Mouse (Mus musculus) heart, postnatal 10 days (tissue): ENCODE data around the gene Prrt3. TPM values are rescaled to one million over a fixed set of nuclear protein-coding genes. Genes with fewer than 3 reads are reported as not detected.

Experiments
- DNase-seq, 2 experiments: peaks; one replicate each; pipeline ENCODE4 v3.0.0; 2021
- intact Hi-C: fragments of 180-260 bp; cut with DNase I; formaldehyde crosslinking; loops from one replicate; pipeline ENCODE4 v1.15.1; 2025
- total RNA-seq, 2 experiments: library from RNA; stranded (reverse); gene quantifications; 2 replicates each; pipeline ENCODE4 v1.2.3; 2021

The Prrt3 gene
- total RNA-seq = not detected

GRCm38 (mm10) chr6:113501388-113502084 lies at the start of gene Prrt3:
Gene Prrt3 (minus strand): TSS chr6:113501931.
- intact Hi-C loops = no loop called here
- DNase-seq = no peak

- intact Hi-C loops = no loop called here
- no peak for DNase-seq
Observed at GRCm38 (mm10) chr6:113543906-113544481, 42.3 kb upstream of the Prrt3 start.

GRCm38 (mm10) chr6:113541610-113542009 lies 39.9 kb upstream of the Prrt3 start:
- DNase-seq = no peak
- intact Hi-C loops = no loop called here

GRCm38 (mm10) chr6:113534886-113535285 lies 33.2 kb upstream of the Prrt3 start:
- DNase-seq = no peak
- intact Hi-C loops = no loop called here

GRCm38 (mm10) chr6:113531840-113532404 lies 30.2 kb upstream of the Prrt3 start:
- no peak for DNase-seq
- intact Hi-C loops = loop anchor here (1.0 kb wide), 1 partner anchor 49 kb away; the partner anchor contains the start of gene Creld1

GRCm38 (mm10) chr6:113530932-113531839 lies 29.5 kb upstream of the Prrt3 start, which contains the start of the genes Emc3 and Fancd2:
Gene Emc3 (minus strand): TSS chr6:113531652.
Gene Fancd2 (plus strand): TSS chr6:113531682.
- DNase-seq = peak; percentile 95 to 97
- intact Hi-C loops = loop anchor here (1.0 kb wide), 1 partner anchor 48 kb away; the partner anchor contains the start of gene Creld1

GRCm38 (mm10) chr6:113523420-113523819 lies 21.7 kb upstream of the Prrt3 start:
- intact Hi-C loops = no loop called here
- DNase-seq = no peak

GRCm38 (mm10) chr6:113522310-113522709 lies 20.6 kb upstream of the Prrt3 start:
- DNase-seq = no peak
- intact Hi-C loops = no loop called here

- intact Hi-C loops = no loop called here
- DNase-seq = no peak
Observed at GRCm38 (mm10) chr6:113517434-113518080, 15.8 kb upstream of the Prrt3 start.

- intact Hi-C loops = no loop called here
- DNase-seq = no peak
Observed at GRCm38 (mm10) chr6:113514600-113514999, 12.9 kb upstream of the Prrt3 start.

- no peak for DNase-seq
- intact Hi-C loops = no loop called here
Observed at GRCm38 (mm10) chr6:113513944-113514343, 12.2 kb upstream of the Prrt3 start.

- peak in 1 of 2 experiments; percentile 15 for DNase-seq
- intact Hi-C loops = no loop called here
Observed at GRCm38 (mm10) chr6:113508947-113509280, 7.2 kb upstream of the Prrt3 start.

- intact Hi-C loops = no loop called here
- DNase-seq = peak in 1 of 2 experiments; percentile 18
Observed at GRCm38 (mm10) chr6:113508272-113508946, 6.7 kb upstream of the Prrt3 start.

GRCm38 (mm10) chr6:113507130-113507529 lies 5.4 kb upstream of the Prrt3 start:
- intact Hi-C loops = no loop called here
- no peak for DNase-seq

- intact Hi-C loops = no loop called here
- no peak for DNase-seq
Observed at GRCm38 (mm10) chr6:113505689-113506088, 4.0 kb upstream of the Prrt3 start.

- DNase-seq = no peak
- intact Hi-C loops = no loop called here
Observed at GRCm38 (mm10) chr6:113502801-113503200, 1.1 kb upstream of the Prrt3 start.

- intact Hi-C loops = no loop called here
- DNase-seq = no peak
Observed at GRCm38 (mm10) chr6:113499346-113499745, 2.4 kb downstream of the Prrt3 start.

- DNase-seq = no peak
- intact Hi-C loops = no loop called here
Observed at GRCm38 (mm10) chr6:113495071-113495675, 6.6 kb downstream of the Prrt3 start.

- intact Hi-C loops = no loop called here
Observed at GRCm38 (mm10) chr6:113494258-113494788, 7.4 kb downstream of the Prrt3 start.

More at GRCm38 (mm10) chr6:113494258-113494788, 7.4 kb downstream of the Prrt3 start:
- peak; percentile 79 to 84 for DNase-seq
